Mouse (Mus musculus): ENCODE measurements at regions not wholly inside any gene's neighbourhood (a gene's known extent, or its start where the extent isn't known, plus 50 kb on each side); places are given as distances from the start of the nearest gene placed in this dataset.

- Histone ChIP-seq H3K9me3 (no peaks in the 10 kb centered on the region), H3K4me1 (peaks cover 14% of the 10 kb centered on the region)
- WGBS, result 58% methylated on average over 3 of the region's 3 CpGs
Measured at GRCm38 (mm10) chr1:78050231-78050630, 146.7 kb downstream of the Pax3 start.

DNA sequence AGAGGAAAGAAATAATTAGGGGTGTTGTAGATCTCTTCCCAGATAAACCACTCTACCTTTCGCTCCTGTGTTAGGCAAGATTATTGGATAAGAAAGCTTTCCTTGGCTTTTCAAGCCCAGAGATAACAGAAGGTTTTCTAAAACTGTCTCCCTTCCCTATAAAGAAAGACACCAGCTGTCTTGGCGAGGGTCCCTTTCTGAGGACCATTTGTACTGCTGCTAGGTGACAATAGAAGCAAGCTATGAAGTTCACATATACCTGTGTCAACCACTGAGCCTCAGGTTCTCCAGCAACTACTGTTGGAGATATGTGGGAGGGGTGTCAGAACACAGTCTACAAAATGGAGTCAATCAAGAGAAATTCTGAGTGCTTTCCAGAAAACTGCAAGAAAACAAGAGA is 164.6 kb downstream of the Pax3 start:
- no peaks in the 10 kb centered on the region for H3K36me3 ChIP-seq (replicated peaks)
- 88% methylated on average over 2 of the region's 2 CpGs for WGBS
- peaks cover 4% of the 10 kb centered on the region; the same call in 1 of the 2 replicates for H3K4me1 ChIP-seq
- H3K4me3 ChIP-seq, result no peak overlapping the region
- no peak overlapping the region for H3K27ac ChIP-seq (replicated peaks)
- no peak for DNase-seq (ENCODE audit: low spot score)
- H3K27me3 ChIP-seq (replicated peaks; ENCODE audit: low read depth, poor library complexity, severe bottlenecking), result no peaks in the 10 kb centered on the region
- H3K9me3 ChIP-seq, result no peaks in the 10 kb centered on the region

More at GRCm38 (mm10) chr1:78050231-78050630, 146.7 kb downstream of the Pax3 start:
- DNase-seq (ENCODE audit: low spot score), result no peak
- Histone ChIP-seq H3K27me3 (replicated peaks; ENCODE audit: low read depth, poor library complexity, severe bottlenecking) (no peaks in the 10 kb centered on the region), H3K27ac (replicated peaks) (no peak overlapping the region), H3K36me3 (replicated peaks) (no peaks in the 10 kb centered on the region), H3K4me3 (no peak overlapping the region)

GRCm38 (mm10) chr1:78021766-78022165 is 175.2 kb downstream of the Pax3 start:
- no peak for DNase-seq (ENCODE audit: low spot score)
- WGBS, result 88% methylated on average over 6 of the region's 6 CpGs
- Histone ChIP-seq H3K4me1 (peaks cover 16% of the 10 kb centered on the region), H3K27ac (replicated peaks) (peak overlapping the region; percentile 19; the same call in 1 of the 2 replicates), H3K4me3 (no peak overlapping the region), H3K9me3 (no peaks in the 10 kb centered on the region), H3K27me3 (replicated peaks; ENCODE audit: low read depth, poor library complexity, severe bottlenecking) (peaks cover 34% of the 10 kb centered on the region), H3K36me3 (replicated peaks) (no peaks in the 10 kb centered on the region)

- Histone ChIP-seq H3K9me3 (no peaks in the 10 kb centered on the region), H3K4me3 (no peak overlapping the region), H3K36me3 (replicated peaks) (no peaks in the 10 kb centered on the region), H3K27me3 (replicated peaks; ENCODE audit: low read depth, poor library complexity, severe bottlenecking) (peaks cover 28% of the 10 kb centered on the region), H3K27ac (replicated peaks) (no peak overlapping the region), H3K4me1 (peaks cover 21% of the 10 kb centered on the region)
- no peak for DNase-seq (ENCODE audit: low spot score)
- 91% methylated on average over 6 of the region's 6 CpGs for WGBS
Measured at GRCm38 (mm10) chr1:78021014-78021413, 175.9 kb downstream of the Pax3 start.

DNA sequence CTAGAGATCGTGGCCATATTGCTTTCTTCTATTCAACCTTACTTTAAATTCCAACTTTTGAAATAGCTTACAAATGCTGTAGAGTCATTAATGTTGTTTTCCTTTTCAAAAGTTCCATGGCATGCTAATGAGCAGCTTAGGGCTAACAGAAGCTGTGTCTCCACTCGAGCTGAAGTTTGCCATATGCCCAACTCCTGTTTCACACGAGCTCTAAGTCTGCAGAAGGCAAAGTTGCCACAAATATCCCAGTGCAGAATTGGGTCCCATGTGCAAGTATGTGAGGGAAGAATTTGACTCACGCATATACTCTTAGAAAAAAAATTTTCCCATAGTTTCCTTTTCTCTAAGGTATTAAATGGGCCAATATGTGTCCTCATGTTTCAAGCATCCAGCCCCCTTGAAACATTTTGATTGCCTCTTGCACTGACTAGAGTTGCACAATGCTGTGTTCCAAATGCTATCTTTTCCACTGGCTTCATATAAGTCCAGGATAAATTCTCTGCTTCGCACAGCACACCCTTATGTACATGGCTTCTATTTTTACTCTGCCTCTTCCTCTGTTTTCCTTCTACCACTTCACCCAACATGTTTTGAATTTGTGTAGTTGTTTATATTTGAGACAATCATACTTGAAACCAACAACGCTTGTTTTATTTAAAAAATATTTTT is 178.9 kb downstream of the Pax3 start:
- Histone ChIP-seq H3K27ac (replicated peaks) (no peak overlapping the region), H3K27me3 (replicated peaks; ENCODE audit: low read depth, poor library complexity, severe bottlenecking) (peaks cover 21% of the 10 kb centered on the region; the same call in 1 of the 2 replicates), H3K36me3 (replicated peaks) (no peaks in the 10 kb centered on the region), H3K4me1 (peaks cover 27% of the 10 kb centered on the region), H3K4me3 (no peak overlapping the region), H3K9me3 (no peaks in the 10 kb centered on the region)
- WGBS, result 87% methylated on average over 6 of the region's 6 CpGs
- no peak for DNase-seq (ENCODE audit: low spot score)

DNA sequence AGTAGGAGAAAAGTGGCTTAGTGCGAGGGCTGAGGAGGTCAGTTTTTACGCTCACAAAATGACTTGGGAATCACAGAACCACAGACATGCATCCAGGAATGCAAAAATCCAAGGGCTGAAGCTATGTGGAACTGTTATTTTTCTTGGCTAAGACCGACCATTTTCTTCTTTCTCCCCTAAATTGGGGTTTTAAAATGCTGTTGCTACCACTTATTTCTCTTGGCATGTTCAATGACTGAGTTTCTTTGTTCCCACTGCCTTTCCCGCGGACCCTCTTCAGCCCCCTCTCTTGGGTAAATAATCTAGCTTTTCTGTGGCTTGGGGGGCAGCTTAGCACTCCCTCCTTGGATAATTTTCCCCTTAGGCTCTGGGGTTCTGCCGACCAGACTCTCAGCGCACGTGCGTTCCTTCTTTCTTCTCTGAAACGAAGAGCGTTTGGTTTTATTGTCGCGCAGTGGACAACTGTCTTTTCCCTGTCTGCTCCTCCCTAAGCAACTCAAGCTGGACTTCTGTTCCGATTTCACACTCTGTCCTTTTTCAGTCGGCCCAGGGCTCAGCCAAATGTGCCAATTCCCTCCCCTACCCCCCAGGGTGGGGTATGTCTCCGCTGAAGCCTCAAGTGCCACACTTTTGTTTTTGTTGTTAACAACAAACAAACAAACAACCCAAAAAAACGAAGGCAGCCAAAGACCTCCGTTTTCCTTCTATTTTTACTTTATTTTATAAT is 180.2 kb downstream of the Pax3 start:
- WGBS, result 41% methylated on average over 18 of the region's 18 CpGs
- no peaks in the 10 kb centered on the region for H3K9me3 ChIP-seq
- H3K4me3 ChIP-seq, result no peak overlapping the region
- H3K36me3 ChIP-seq (replicated peaks), result no peaks in the 10 kb centered on the region
- peak overlapping the region; percentile 57 for H3K27ac ChIP-seq (replicated peaks)
- peak; percentile 16 for DNase-seq (ENCODE audit: low spot score)
- peaks cover 29% of the 10 kb centered on the region for H3K27me3 ChIP-seq (replicated peaks; ENCODE audit: low read depth, poor library complexity, severe bottlenecking)
- H3K4me1 ChIP-seq, result peaks cover 24% of the 10 kb centered on the region

DNA sequence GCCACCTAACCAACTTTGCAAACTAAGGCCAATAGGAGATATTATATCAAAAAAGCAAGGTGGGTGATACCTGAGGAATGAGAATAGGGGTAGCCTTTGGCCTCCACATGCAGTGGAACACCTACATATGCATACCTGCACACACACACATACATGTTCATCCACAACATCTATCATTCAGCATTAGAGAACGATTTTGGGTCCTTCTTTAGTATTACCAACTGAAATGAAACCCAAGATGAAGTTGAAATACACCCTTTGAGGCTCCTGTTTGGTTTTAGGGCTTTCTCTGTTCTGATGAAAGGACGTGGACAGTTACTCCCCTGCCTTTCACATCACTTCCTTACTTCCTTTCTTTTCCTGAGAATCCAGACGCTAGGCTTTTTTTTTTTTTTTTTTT is 180.9 kb downstream of the Pax3 start:
- no peak for DNase-seq (ENCODE audit: low spot score)
- 42% methylated on average over 3 of the region's 3 CpGs for WGBS
- no peaks in the 10 kb centered on the region for H3K36me3 ChIP-seq (replicated peaks)
- no peaks in the 10 kb centered on the region for H3K9me3 ChIP-seq
- no peak overlapping the region for H3K27ac ChIP-seq (replicated peaks)
- no peak overlapping the region for H3K4me3 ChIP-seq
- peaks cover 36% of the 10 kb centered on the region for H3K27me3 ChIP-seq (replicated peaks; ENCODE audit: low read depth, poor library complexity, severe bottlenecking)
- H3K4me1 ChIP-seq, result peaks cover 19% of the 10 kb centered on the region

DNA sequence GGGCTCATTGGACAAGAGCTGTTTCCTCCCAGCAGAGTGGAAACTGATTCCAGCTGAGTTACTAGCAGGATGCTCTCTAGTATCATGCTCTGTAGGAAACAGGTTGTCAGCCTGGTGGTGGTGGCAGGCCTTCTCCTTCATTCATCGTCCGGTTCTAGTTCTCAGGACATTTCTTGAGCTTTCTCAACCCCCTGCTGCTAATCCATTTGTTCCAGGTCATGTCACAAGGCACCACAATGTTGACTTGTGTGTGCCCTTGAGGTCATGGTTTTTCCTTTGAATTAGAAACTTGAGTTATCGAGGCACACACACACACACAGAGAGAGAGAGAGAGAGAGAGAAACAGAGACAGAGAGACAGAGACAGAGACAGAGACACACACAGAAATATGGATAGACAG is 183.5 kb downstream of the Pax3 start:
- no peak overlapping the region for H3K4me3 ChIP-seq
- H3K4me1 ChIP-seq, result peaks cover 25% of the 10 kb centered on the region
- H3K36me3 ChIP-seq (replicated peaks), result no peaks in the 10 kb centered on the region
- H3K27ac ChIP-seq (replicated peaks), result no peak overlapping the region
- peaks cover 37% of the 10 kb centered on the region for H3K27me3 ChIP-seq (replicated peaks; ENCODE audit: low read depth, poor library complexity, severe bottlenecking)
- DNase-seq (ENCODE audit: low spot score), result no peak
- H3K9me3 ChIP-seq, result no peaks in the 10 kb centered on the region
- WGBS, result 16% methylated on average over 3 of the region's 3 CpGs

- peak; percentile 73 for DNase-seq (ENCODE audit: low spot score)
- no peaks in the 10 kb centered on the region for H3K9me3 ChIP-seq
- peaks cover 21% of the 10 kb centered on the region for H3K4me1 ChIP-seq
- no peaks in the 10 kb centered on the region for H3K36me3 ChIP-seq (replicated peaks)
- no peak overlapping the region for H3K27ac ChIP-seq (replicated peaks)
- H3K4me3 ChIP-seq, result no peak overlapping the region
- 40% methylated on average over 16 of the region's 16 CpGs for WGBS
- peaks cover 31% of the 10 kb centered on the region for H3K27me3 ChIP-seq (replicated peaks; ENCODE audit: low read depth, poor library complexity, severe bottlenecking)
Measured at GRCm38 (mm10) chr1:78008811-78009410, 188.0 kb downstream of the Pax3 start.

- no peak for DNase-seq (ENCODE audit: low spot score)
- 86% methylated on average over 3 of the region's 3 CpGs for WGBS
- Histone ChIP-seq H3K36me3 (replicated peaks) (no peaks in the 10 kb centered on the region), H3K9me3 (no peaks in the 10 kb centered on the region), H3K4me1 (peaks cover 22% of the 10 kb centered on the region), H3K27me3 (replicated peaks; ENCODE audit: low read depth, poor library complexity, severe bottlenecking) (peaks cover 10% of the 10 kb centered on the region), H3K4me3 (no peak overlapping the region), H3K27ac (replicated peaks) (no peak overlapping the region)
Measured at GRCm38 (mm10) chr1:78004376-78004775, 192.6 kb downstream of the Pax3 start.

- no peaks in the 10 kb centered on the region for H3K36me3 ChIP-seq (replicated peaks)
- no peak for DNase-seq (ENCODE audit: low spot score)
- H3K4me3 ChIP-seq, result no peak overlapping the region
- 84% methylated on average over 3 of the region's 3 CpGs for WGBS
- peaks cover 11% of the 10 kb centered on the region; the same call in 1 of the 2 replicates for H3K4me1 ChIP-seq
- no peaks in the 10 kb centered on the region for H3K27me3 ChIP-seq (replicated peaks; ENCODE audit: low read depth, poor library complexity, severe bottlenecking)
- no peak overlapping the region for H3K27ac ChIP-seq (replicated peaks)
- H3K9me3 ChIP-seq, result no peaks in the 10 kb centered on the region
Measured at GRCm38 (mm10) chr1:77998727-77999126, 198.2 kb downstream of the Pax3 start.

- no peak overlapping the region for H3K27ac ChIP-seq (replicated peaks)
- no peak for DNase-seq (ENCODE audit: low spot score)
- no peak overlapping the region for H3K4me3 ChIP-seq
- H3K4me1 ChIP-seq, result peaks cover 10% of the 10 kb centered on the region; the same call in 1 of the 2 replicates
- no peaks in the 10 kb centered on the region for H3K9me3 ChIP-seq
- H3K27me3 ChIP-seq (replicated peaks; ENCODE audit: low read depth, poor library complexity, severe bottlenecking), result peaks cover 41% of the 10 kb centered on the region
- no peaks in the 10 kb centered on the region for H3K36me3 ChIP-seq (replicated peaks)
- WGBS, result 68% methylated on average over 4 of the region's 4 CpGs
Measured at GRCm38 (mm10) chr1:77981528-77981927, 215.4 kb downstream of the Pax3 start.

DNA sequence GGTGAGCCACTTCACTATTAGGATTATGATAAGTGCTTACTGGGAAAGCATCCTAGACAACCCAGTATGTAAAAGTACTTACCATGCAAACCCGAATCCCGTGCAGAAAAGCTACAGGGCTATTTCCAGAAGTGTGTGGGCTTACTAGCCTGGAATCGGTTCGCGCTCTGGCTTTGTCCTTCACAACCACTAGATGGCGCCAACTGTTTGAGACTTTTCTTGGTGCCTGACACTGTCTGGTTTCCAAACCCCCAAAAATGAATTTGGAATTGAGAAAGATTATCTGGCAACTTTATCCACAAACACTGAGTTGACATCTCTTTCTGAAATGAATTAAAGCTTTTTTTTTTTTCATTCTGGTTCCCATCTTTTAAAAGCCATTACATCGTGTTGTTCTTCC is 218.2 kb downstream of the Pax3 start:
- Histone ChIP-seq H3K4me3 (no peak overlapping the region), H3K27ac (replicated peaks) (no peak overlapping the region), H3K9me3 (no peaks in the 10 kb centered on the region), H3K27me3 (replicated peaks; ENCODE audit: low read depth, poor library complexity, severe bottlenecking) (peaks cover 61% of the 10 kb centered on the region), H3K36me3 (replicated peaks) (no peaks in the 10 kb centered on the region), H3K4me1 (peaks cover 10% of the 10 kb centered on the region; the same call in 1 of the 2 replicates)
- peak; percentile 73 for DNase-seq (ENCODE audit: low spot score)
- 8% methylated on average over 7 of the region's 7 CpGs for WGBS
